Mouse (Mus musculus) brain, embryonic 18.5 days (tissue): ENCODE measurements around the gene Sdcbp2.
A peak's percentile ranks its signal among the peaks of the same experiment; 100 is the strongest.

Experiments used
- DNase-seq: peaks from one replicate; pipeline ENCODE4 v3.0.0-alpha.2; 2012; ENCODE audit warnings: low read depth, low spot score

The Sdcbp2 gene

GRCm38 (mm10) chr2:151631406-151632158, 59.2 kb downstream of the Sdcbp2 start:
- DNase-seq = no peak

GRCm38 (mm10) chr2:151632159-151632814, 59.9 kb downstream of the Sdcbp2 start, which contains the start of gene Snph:
Snph (minus strand) TSS chr2:151632593.
- peak; percentile 49 for DNase-seq

GRCm38 (mm10) chr2:151632982-151633381, 60.6 kb downstream of the Sdcbp2 start:
- DNase-seq = no peak

- no peak for DNase-seq
Measured at GRCm38 (mm10) chr2:151634903-151635302, 62.5 kb downstream of the Sdcbp2 start.

GRCm38 (mm10) chr2:151635362-151636014, 63.1 kb downstream of the Sdcbp2 start:
- DNase-seq = no peak

GRCm38 (mm10) chr2:151636015-151636402, 63.6 kb downstream of the Sdcbp2 start:
- no peak for DNase-seq
